Mouse (Mus musculus): ENCODE results near the gene Spred1.
A peak's percentile ranks its signal among the peaks of the same experiment; 100 is the strongest.
"Not testable (repeated sequence)": the region's sequence is repeated elsewhere in the genome, so short reads cannot be mapped to it uniquely, and the experiment has no call there.

The Spred1 gene

DNA sequence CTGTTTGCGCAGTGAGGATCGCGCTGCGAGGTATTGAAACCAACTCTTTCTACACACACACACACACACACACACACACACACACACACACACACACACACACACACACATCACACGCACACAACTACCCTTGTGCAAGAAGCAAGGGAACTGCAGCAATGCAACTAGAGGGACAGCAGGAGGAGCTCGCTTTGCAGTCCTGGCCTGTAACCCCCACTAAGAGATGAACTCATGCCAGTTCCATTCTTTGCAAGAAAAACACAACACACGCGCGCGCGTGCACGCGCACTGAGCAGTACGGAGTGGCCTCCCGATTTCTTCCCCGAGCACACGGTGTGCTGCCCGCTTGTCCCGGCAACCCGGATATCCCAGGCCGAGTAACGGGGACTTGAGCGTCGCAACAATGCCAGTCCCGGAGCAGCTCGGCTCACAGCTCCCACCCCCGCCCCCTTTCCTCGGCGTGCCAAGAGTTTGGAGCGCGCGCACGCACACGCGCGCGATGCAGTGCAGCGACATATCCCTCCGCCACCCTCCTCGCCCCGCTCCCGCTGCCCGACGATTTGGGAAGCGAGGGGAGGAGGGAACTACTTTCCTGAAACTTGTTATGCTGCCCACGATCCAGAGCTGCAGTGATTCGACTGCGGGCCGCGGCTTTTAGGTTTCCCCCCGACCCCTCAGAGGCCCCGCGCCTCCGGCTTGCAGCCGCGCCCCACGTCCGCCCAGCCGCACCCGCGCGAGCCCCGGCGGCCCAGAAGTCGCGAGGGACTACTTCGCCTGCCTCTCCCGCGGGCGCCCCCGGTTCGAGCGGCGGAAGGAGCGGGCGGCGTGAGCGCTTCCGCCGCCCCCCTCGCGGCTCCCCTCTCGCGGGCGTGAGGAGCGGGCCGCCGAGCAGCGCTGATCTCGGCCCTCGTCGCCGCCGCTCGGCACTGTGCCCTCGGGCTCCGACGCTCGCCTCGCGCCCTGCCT, 645 bp upstream of the Spred1 start:
- peak; percentile 81 for DNase-seq (ENCODE audit: low spot score)

DNA sequence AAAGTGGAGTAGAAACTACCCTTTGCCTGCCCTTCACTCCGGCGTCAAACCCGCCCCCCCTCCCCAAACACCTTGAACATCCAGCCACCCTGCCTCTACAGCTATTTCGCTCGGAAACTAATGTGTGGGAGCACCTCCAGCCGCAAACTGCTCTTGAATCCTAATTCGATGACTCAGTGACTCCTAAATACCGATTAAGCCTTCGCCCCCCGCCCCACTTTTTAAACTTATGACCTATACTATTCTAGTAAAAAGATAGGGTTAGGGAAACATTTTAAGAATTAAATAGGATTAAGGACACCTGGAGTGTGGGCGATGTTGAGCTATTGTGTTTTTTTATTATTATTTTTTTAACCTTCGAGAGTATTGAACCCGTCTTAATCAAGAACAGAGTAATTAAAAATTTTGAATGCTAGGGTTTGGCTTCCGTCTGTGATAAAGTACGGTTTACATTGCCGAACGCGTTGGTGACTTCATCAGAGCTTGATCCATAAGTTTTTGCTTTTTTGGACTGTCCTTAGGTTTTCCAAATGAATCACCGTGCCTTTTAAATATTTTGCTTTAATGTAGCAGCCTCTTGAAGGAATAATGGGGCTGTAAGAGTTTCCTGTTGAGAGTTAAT, 921 bp downstream of the Spred1 start:
- DNase-seq (ENCODE audit: low spot score) = peak; percentile 31

DNA sequence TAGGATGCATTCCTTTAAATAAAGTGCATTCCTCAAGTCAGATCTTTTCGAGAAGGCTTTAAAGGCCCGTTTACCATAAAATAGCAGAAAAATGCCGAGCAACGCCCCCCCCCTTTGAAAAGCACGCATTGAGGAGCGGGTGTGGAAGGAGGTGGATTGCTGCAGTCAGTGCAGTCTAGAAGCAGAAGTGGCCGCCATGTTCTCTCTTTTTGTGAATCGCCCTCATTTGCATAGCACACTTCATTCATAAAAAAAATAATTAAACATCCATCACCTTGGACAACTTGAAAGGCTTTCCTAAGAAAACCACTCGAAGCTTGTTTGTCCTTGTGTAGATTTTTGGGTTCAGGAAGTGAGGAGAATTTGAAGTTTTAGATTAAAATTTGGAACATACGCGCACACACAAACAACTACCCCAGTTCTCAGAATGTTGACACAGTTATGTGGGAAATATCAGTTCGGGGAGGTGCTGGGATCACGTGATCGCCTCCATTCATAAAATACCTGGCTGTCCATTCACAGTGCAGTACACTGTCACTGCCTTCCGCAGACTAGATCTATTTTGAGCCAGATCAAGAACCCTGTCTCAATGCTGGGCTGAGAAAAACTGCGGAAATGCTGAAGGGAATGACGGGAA, 1.6 kb downstream of the Spred1 start:
- peak; percentile 83 for DNase-seq (ENCODE audit: low spot score)

DNA sequence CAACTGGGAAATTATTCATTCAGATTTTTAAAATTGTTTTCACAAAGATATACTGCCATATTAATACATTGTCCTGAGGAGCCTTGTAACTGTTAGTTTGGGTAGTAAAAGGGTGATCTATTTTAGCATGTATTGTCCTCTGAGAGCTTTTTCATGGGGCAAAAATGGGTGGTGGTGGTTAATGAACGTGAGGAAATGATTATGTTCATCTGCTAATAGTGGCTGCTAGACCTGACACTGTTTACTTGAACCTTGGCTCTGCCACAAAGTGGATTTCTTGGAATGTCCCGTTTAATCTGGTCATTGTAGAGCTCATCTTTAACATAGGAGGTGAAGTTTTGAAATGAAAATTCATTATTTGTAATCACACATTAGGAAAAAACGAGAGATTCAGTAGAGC, 2.5 kb downstream of the Spred1 start:
- no peak for DNase-seq (ENCODE audit: low spot score)

DNA sequence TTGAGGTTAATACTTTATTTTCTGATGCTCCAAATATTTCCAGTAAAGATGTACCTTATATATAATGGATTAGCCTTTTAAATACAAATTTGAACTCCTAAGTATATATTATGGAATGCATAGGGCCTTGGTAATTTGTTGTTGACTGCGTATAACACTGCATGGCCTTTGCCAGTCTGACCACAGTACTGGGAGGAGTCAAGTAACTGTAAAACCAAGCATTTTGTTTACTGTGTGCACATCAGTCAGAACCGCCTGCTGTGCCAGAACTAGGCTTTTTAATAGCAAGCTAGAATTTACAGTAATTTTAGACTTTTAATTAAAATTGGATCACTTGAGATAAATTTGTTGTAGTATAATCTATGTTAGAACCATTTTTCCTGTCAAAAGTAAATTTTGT, 3.7 kb downstream of the Spred1 start:
- DNase-seq (ENCODE audit: low spot score) = no peak

DNA sequence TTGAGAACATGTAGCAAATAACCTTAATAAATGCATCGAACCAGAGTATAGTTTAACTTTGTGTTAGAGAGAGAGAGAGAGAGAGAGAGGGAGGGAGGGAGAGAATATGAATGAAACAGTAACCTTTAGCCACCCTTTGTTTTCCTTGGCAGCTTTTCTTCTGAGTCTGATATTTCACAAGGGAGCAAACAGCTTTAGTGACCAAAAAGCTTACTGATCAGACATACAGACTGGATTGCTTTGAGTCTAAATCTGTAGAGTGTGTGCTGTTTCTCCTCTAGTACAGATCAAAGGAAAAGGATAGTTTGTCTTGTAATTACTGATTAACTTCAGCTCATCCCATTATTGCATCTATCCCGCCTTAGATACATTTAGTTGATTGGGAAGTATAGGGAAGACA, 8.0 kb downstream of the Spred1 start:
- no peak for DNase-seq (ENCODE audit: low spot score)

DNA sequence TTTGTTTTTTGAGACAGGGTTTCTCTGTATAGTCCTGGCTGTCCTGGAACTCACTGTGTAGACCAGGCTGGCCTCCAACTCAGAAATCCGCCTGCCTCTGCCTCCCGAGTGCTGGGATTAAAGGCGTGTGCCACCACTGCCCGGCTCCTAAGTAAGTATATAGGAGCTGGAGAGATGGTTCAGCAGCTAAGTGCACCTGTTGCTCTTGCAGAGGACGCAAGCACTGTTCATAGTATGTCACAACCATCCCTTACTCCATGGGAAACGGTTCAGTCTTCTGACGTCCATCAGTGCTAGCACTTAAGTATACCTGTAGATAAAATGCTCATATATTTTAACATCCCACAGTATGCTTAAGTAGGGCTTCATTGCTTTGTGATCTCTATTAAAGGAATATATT, 9.9 kb downstream of the Spred1 start:
- not testable (repeated sequence) for DNase-seq (ENCODE audit: low spot score)

DNA sequence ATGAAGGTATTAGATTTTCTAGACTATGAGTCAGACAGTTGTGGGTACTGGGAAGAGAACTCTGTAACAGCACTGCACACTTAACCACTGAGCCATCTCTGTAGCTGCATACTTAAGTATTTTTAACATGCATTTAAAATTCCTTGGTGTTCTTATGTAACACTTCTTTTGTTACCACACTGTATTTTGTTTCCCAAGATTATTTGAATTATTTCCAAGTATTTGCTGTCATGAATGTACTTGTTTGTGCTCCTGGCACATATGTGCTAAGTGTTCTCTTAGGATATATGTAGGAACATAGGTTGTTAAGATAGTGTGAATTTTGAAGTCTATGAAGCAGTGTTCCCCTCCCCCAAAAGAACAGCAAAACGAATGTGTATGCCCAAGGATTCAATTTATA, 10.7 kb downstream of the Spred1 start:
- DNase-seq (ENCODE audit: low spot score) = no peak

DNA sequence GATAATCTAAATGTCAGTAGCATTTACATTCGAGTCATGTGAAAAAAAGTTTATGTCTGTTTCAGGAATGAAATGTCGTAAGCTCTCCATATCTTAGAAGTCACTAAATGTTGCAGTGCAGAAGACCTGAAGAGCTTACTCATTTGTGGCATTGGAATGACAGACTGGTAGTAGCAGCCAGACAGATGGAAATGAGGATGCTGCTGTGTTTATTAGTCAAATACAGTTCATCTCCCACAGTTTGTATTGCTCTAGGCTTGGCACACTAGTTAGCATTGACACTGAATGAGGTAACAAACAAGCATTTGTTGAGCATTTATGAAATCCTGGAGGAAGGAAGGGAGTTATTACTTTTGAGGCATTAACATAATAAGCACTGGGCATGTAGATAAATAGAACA, 12.4 kb downstream of the Spred1 start:
- no peak for DNase-seq (ENCODE audit: low spot score)

DNA sequence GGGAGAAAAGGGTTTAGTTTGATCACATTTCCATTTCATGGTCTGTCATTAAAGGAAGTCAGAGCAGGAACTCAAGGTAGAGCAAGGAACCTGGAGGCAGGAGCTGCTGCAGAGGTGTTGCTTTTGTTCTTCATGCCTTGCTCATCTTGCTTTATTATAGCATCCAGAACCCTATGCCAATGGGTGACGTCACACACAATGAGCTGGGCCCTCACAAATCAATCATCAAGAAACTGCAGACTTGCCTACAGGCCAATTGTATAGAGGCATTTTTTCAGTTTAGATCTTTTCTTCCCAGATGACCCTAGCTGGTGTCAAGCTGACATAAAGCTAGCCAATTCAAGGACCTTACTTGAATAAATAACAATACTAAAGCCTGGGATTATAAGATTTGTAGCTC, 16.6 kb downstream of the Spred1 start:
- no peak for DNase-seq (ENCODE audit: low spot score)

DNA sequence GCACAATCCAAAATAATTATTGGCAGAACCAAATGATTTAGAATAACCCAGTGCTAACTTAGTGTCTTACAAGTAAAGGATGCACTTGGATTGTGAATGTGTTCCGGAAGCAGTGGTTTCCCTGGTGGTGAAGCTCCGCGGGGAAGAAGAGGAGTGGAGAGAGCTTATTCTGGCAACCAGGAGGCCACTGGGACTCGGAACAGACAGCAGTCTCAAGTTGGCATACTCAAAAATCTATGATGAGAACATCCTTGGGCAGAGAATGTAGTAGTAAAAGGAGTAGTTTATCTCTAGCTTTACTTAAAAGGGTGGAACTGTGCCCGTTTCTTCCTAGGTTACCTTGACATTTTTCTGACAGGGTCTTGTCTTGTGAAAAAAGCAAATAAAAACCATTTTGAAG, 17.8 kb downstream of the Spred1 start:
- DNase-seq (ENCODE audit: low spot score) = no peak

DNA sequence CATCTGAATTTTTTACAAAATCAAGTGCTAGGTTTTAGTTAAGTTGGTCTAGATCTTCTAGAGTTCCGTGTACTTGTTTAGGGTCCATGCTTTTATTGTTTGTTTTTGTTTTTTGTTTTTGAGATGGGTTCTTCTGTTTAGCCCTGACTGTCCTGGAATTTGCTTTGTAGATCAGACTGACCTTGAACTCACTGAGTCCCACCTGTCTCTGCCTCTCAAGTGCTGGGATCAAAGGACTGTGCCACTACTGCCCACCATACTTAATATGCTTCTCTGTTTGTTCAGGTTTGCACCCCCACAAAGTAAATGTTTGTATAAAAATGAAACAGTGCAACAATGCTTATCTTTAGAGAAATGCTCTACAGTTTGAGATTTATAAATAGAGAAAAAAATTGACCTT, 18.8 kb downstream of the Spred1 start:
- DNase-seq (ENCODE audit: low spot score) = no peak

DNA sequence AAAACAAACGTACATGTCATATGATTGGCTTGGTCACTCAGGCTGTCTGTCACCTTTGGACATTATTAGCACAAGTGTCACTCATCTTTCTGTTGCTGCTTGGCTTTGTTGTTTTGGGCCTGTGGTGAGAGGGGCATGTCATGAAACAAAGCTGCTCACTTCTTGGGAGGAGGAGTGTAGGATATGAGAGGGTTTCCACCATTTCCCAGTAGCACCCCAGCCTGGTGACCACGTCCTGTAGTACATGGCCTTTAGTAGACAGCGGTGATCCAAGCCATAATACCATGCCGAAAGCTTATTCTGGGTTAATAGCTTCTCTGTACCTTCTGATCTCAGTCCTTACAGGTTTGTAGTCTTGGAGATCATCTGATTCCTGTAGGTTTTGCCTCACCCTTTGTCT, 21.9 kb downstream of the Spred1 start:
- no peak for DNase-seq (ENCODE audit: low spot score)

DNA sequence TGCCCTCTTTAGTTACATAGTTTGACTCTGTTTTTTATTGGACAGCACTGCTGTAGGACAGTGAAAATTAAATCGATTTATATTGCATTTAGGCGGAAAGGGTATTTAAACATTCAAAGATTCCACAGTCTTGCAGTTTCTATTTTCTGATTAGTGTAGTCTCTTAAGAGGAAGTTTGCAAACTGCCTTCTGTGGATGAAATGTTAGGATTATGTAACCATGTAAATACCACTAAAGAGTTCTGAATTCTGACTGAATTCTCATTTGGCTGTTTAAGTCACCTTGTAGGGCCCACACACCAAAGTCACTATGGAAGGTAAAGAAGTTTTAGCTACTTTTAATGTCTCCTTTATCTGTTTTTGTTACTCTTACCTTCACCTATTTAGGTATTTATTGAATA, 24.9 kb downstream of the Spred1 start:
- DNase-seq (ENCODE audit: low spot score) = no peak

DNA sequence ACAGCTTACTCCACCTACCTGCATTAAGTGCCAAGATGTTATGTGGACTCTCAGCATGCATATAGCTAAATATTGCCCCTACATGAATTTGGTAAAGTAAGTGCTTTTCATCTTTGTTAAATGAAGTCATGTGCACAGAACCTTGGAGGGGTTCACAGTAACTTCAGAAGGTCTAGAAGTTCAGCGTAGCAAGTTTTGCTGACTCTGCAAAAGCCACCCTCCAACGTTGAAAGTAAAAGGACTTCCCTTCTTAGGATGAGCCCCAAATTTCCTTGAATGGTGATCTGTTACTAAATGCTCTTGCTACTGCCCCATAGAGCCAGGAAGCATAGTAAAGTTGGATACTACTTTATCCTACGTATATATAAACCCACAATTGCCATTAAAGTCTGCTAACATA, 25.4 kb downstream of the Spred1 start:
- no peak for DNase-seq (ENCODE audit: low spot score)

DNA sequence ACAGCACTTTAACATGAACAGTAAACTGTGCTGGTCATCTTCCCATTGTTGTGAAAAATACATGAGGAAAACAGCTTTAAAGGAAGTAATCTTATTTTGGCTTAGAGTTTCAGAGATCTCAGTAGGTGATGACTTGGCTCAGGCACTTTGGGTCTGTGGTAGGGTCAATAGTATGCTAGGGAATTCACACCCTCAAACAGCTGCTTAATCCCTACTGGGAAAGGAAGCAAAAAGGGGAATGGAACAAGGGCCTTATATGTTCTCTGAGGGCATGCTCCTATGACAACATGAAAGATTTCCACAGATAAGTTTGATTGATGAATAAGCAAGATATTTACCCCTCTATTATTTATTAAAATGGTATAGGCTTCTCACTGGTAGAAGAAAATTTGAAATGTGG, 31.0 kb downstream of the Spred1 start:
- no peak for DNase-seq (ENCODE audit: low spot score)

DNA sequence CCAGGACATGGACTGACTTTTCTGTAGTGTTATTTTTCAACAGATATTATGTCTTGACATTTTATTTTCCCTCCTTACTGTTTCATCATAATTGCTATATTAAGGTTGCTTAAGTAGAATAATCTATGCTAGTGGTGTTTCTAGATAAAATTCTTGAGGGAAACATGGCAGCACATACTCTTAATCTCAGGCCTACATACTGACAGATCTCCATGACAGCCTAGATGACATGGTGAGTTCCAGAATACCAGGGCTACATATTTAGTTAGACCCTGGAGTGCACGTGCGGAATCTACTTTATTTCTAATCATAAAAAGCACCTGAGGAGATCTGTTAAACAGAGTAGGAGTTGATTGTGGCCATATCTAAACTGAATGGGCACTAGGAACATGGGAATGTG, 47.2 kb downstream of the Spred1 start:
- no peak for DNase-seq (ENCODE audit: low spot score)

DNA sequence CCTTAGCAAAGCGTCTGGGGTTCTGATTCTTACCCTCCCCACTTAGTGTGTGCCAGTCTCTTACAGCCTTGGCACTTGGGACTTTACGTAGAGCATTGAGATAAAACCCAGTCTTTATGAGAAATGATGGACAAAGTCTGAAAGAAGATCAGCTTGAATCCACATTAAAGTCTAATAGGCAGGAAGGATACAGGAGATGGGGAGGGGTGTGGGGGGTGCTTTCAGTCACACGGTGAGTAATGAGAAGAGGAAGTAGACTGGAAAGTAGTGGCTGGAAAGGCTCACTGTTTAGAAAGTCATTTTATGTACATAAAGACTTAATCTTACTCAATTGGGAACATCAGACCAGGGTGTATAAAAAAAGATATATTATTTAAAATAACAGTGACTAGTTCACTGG, 47.9 kb downstream of the Spred1 start:
- DNase-seq (ENCODE audit: low spot score) = no peak

DNA sequence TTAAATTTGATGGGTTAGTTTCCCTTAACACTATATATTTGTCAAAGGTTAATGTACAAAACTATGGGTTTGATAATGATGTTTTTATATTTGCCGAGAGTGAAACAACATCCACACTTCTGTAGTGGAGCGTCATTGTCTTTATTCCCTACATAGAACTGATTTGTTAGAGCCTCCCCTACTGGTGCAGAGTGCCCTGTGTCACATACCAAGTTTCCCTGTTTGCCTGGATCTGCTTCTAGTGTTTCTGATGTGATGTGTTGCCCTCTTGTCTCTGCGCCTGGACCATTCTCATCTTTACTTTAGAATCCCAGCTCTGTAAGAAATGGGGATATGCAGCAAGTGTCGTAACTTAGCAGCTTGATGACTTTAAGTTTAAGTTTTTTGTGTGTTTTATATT, 51.8 kb downstream of the Spred1 start:
- DNase-seq (ENCODE audit: low spot score) = no peak

DNA sequence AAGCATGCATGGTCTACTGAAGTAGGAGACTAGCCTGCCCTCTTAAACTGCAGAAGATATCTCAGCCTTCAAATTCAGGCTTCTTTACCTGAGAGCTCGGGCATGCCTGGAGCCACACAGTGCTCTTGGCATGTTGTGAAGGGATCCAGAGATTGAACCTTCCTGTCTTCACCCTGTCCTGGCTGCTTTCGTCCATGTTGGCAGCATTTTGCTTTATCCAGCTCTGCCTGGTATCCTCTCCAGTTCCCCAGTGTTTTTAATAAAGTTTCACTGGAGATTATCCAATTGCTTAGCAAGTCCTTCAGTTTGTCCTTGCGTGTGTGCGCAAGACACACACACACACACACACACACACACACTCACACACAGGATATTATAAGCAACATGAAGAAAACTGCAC, 54.9 kb downstream of the Spred1 start:
- no peak for DNase-seq (ENCODE audit: low spot score)

DNA sequence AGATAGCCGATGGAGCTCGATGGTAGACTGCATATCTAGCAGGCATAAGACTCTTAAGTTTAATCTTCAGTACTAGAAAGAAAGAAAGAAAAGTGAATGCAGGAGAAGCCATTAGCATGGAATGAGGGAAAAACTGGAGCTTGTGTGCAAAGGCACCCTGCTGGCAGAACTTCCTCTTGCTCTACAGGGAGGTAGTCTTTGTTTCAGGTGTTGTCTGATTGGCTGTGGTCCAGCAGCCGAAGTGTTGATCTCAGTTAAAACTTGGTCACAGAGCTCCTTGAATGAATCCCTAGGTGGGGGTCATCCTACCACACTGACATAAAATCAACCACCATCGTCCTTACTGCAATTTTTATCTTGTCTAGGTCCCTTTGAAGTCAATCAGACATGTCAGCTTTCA, 55.8 kb downstream of the Spred1 start:
- no peak for DNase-seq (ENCODE audit: low spot score)

DNA sequence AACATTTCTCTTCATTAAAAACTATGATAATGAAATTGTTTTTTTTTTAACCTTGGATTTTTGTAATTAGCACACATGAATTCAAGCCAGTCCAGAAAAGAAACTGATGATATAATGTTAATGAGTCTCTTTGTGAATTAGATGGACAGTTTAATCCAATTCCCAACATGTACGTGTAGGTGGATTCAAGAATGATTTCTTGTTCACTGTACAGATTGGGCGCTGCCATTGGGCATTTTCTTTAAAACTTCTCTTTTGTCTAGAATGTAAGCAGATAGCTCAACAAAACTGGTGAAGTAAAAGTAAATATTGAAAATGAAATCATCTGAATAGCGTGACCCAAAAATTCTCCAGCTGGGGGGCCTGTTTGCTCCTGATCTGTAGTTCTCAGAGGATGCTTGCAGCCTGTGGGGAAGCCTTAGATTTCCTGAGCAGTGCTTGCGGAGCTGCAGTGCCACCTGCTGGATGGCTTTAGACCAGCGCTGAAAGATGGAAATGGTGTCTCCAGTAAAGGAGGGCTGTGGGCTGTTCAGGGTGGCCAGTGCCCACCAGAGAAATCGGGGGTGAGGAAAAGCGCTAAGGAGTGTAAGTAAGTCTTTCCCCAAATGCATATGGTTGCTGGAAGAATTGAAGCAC, 59.2 kb downstream of the Spred1 start:
- peak; percentile 56 for DNase-seq (ENCODE audit: low spot score)

DNA sequence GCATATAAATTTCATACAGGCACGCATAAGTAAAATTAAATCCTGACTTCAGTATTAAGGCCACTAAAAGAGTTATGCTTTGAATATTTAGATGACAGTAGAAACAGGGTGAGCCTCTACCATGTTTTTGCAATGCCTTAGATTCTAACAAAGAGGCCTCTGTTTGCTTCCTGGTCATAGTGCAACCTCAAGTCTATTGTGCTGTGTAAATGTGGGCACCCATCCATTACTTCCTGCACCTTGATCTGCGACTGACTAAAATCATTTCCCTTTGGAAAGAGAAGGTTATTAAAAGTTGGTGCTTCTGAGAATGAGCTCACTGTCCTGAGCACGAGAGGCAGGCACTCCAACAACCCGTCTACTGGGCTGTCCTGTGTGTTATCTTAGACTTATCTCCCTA, 64.4 kb downstream of the Spred1 start:
- no peak for DNase-seq (ENCODE audit: low spot score)

All from c-Kit-positive CD71-positive TER-119-positive erythroid progenitor cells, embryonic 14.5 days (primary cell).